Mouse (Mus musculus) spleen, adult 12 weeks (tissue): ENCODE data around the gene Upk3b.

Source experiments
- DNase-seq: peaks from one replicate; pipeline ENCODE4 v3.0.0; 2022; ENCODE audit warnings: low spot score

Gene Upk3b

DNA sequence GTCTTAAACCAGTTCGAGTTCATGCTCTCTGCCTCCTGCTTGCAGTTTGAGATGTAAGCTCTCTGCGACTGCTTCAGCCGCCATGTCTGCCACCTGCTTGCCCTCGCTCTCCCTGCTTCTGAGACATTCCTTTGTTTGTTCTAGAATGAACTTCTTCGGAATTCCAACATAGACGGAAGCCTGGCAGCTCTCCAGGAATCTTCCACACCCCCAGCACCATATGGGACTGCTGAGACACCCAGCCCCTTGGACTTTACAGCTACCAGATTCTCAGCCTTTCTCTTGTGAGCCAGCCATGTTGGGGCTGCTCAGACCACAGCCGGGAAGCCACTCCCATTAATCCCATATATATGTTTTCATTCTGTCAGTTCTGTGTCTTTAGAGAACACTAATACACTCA is 38.0 kb downstream of the Upk3b start:
- no peak for DNase-seq

DNA sequence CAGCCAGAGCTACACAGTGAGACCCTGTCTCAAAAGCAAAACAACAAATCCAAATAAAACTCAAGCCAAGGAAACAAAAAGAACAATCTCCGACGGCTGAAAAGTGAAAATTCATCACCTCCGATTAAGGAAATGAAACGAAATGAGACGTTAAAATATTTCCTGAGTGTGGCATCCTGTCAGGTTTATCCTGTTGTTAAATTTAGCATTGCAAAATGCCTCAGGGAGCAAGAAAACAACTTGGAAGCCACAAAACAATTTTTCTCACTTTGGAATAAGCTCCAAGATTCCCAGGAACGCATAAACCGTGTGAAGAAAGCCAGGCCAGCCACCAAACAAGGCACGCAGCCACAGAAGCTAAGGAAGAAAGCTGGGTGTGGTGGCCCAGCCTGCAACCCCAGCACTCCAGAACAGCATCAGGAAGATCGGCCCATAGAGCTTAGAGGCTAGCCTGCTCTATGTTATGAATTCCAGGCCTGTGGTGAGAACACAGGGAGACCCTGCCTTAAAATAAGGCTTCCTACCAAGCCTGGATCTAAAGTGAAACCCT is 38.8 kb downstream of the Upk3b start:
- no peak for DNase-seq

GRCm38 (mm10) chr5:136078136-136078535 is 39.8 kb downstream of the Upk3b start:
- DNase-seq: no peak

DNA sequence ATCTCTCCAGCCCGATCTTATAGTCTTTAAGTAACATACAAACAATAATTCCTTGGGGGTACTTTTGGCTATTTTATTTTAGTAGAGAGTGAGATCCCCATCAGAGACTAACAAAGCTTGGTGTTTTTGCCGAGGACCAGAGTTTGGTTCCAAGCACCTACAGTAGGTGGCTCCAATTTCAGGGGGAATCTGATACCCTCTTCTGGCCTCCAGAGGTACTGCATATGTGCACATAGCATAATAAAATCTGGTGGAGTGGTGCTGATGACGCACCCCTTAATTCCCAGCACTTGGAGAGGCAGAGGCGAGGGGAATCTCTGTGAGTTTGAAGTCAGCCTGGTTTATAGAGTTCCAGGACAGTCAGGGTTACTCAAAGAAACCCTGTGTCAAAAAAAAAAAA is 44.0 kb downstream of the Upk3b start:
- DNase-seq: no peak

DNA sequence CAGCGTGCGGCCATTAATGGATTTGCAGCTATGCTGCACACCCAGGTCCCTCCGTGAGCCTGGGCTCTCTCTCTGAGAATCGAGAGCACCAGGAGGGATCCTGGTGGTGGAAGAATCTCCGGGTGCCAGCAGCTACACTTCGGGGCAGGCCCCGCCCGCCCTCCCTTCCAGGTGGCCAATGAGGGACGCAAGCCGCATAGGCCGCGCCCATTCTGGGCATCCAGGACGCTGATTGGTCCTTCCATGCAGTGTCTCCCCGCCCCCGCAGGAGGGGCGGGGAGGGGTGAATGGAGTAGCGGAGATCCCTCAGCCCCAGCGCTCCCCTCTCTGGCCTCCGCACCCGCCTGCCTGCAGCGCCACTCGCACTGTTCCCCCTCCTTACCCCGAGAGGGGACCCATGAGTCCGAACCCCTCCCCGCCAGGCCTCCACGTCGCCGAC is 45.4 kb downstream of the Upk3b start, which contains the start of gene Rasa4:
Gene Rasa4 (plus strand): TSS at position 248 of the 439 bp plus-strand sequence.
- peak; percentile 86 for DNase-seq

DNA sequence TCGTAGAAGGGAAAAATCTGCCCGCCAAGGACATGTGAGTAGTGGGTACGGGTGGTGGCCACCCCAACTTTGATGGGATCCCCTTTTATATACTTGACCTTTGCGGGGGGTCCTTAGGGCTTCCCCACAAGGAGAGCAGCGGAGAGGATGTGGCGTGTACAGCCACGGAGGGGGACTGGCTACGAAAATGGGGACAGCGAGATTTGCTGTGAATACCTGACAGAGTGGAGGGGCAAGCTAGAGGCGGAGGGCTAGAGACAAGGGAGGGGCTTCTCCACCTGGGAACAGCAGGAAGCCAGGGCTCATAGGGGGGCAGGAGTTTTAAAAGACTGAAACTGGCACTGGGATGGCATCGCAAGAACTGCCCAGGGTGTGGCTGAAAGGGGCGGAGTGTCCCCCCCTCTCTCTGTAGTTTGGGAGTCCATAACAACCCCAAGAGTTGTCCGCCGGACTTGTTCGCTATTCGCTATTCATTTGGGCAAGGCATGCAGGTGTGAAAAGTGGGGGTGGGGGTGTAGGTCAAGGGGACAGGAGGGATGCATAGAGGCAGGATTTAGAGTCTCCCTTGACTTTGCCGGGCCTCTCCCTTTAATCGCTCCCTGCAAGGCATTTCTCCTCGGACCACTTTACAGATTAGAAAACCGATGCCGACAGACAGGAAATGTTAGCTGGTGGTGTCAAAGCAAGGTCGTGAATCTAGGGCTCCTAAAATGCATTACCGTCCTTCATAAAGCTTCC is 46.0 kb downstream of the Upk3b start:
- no peak for DNase-seq

- no peak for DNase-seq
Measured at GRCm38 (mm10) chr5:136084891-136085651, 46.8 kb downstream of the Upk3b start.

- no peak for DNase-seq
Measured at GRCm38 (mm10) chr5:136086290-136086689, 48.0 kb downstream of the Upk3b start.

DNA sequence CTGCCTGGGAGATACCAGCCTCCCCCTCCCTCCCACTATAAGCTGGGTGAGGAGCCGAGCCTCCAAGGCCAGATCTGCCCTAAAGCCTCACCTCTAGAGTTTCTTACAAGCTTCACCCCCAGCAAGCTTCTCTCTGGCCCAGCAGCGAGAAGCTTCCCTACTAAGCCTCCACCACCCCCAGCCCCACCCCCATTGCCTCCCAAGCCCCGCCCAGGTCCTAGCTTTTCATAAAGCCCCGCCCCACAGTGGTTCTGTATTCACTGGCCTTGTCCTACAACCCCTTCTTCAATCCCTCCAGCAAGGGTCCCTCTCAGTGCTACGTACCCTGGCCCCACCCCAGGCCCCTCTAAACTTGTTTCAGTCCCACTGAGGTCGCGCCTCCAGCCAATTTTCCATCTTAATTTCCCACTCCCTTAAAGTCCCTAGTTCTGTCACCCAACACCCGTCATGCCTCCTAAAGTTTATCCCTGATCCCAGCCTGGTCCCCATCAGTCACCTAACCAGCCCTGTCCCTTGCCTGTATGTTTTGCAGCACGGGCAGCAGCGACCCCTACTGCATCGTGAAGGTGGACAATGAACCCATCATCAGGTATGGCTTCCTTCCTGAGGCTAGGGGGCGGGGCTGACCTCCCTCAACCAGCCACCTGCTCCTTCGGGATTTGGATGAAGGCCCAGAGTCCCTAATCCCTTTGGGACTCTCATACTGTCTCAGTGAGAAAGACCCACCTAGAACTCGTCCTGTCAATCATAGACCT is 50.7 kb downstream of the Upk3b start:
- DNase-seq: no peak

DNA sequence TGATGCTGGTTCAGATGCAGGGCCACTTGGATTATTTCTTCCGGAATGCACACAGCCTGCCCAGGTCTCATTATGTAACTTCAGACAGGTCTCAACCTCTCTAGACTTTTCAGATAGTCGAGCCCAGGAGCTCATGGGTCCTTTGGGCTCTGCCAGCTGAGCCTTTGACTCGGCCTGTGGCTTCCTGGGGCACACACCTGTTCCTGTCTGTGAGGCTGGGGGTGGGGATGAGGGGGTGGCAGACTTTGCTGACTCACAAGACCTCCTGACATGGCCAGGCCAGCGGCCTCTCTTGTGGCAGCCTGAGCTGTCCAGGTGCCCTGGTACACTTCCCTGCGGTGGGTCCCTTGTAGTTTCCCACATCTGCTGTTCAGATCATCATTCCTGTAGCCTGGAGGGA is 53.6 kb downstream of the Upk3b start:
- DNase-seq: no peak

DNA sequence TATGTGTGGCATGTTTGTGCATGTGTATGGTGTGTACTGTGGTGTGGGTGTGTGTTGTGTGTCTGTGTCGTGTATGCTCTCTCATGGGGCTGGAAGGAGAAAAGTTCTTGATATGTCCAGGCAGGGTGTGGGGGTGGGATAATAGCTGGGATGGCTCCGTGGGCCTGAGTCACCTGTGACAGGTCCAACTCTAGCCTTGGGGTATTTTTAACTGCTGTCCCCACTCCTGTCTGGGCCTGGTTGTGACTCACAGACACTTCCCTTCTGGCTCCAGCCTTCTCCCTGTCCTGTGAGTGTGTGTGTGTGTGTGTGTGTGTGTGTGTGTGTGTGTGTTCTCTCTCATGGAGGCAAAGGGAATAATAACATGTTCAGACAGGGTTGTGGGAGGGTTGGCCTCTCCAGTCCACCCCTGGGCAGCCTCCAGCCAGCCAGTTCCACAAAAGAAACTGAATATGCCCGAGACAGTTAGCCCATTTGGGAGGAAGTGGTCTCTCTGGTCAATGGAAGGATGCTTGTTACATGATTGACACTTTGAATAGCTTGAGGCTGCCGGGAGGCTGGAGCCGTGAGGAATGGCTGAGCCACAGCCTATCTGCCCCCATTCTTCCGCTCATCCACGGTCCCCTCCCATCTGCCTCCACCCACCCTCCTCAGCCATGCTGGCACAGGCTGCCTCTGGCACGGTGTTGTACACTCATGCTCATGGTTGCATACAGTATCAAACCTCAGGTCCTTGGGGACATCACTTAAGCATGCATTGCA is 56.1 kb downstream of the Upk3b start:
- DNase-seq: no peak

DNA sequence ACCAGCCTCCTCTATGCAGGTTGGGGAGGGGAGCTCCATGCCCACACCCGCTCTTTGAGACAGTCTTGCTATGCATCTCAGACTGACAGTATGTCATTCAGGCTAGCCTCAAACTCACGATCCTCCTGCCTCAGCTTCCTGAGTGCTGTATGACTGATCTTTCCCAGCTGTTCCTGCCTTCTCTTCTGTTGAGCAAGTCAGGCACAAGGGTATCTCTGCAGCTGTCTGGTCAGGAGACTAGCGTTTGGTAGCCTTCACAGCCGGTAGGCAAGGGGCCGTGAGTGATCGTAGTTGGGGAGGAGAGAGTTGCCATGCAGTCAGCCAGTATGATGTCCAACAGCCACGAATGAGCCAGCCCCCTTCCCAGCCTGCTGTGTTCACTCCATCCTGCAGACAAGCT is 56.8 kb downstream of the Upk3b start:
- no peak for DNase-seq
